Mouse (Mus musculus) left cerebral cortex, adult 8-10 months (tissue): ENCODE measurements around the gene Dach1. TPM values are rescaled to one million over a fixed set of nuclear protein-coding genes. Genes with fewer than 3 reads are reported as not detected.

Experiments
- DNase-seq, 2 experiments: peaks; one replicate each; pipeline ENCODE4 v3.0.0; 2022; ENCODE audit warnings: low spot score in 2 of 2
- total RNA-seq, 4 experiments: library from RNA; stranded (reverse); gene quantifications; 2 replicates each; pipeline ENCODE4 v1.2.4; 2022

Dach1 gene
- total RNA-seq, 4 experiments from 2014 or later = 11.1 to 13.9 (median 12.1) TPM

GRCm38 (mm10) chr14:98109929-98110328 lies 59.6 kb downstream of the Dach1 start:
- no peak for DNase-seq

GRCm38 (mm10) chr14:98108764-98109163 lies 60.8 kb downstream of the Dach1 start:
- no peak for DNase-seq

- no peak for DNase-seq
Measured at GRCm38 (mm10) chr14:98106208-98106607, 63.4 kb downstream of the Dach1 start.

GRCm38 (mm10) chr14:98104314-98104955 lies 65.1 kb downstream of the Dach1 start:
- DNase-seq = no peak

GRCm38 (mm10) chr14:98095229-98095628 lies 74.3 kb downstream of the Dach1 start:
- no peak for DNase-seq

- DNase-seq = no peak
Measured at GRCm38 (mm10) chr14:98089246-98089645, 80.3 kb downstream of the Dach1 start.

GRCm38 (mm10) chr14:98087355-98087754 lies 82.2 kb downstream of the Dach1 start:
- no peak for DNase-seq

GRCm38 (mm10) chr14:98086794-98087193 lies 82.8 kb downstream of the Dach1 start:
- no peak for DNase-seq

GRCm38 (mm10) chr14:98085141-98085540 lies 84.4 kb downstream of the Dach1 start:
- no peak for DNase-seq

GRCm38 (mm10) chr14:98084720-98085119 lies 84.8 kb downstream of the Dach1 start:
- DNase-seq = no peak

- DNase-seq = no peak
Measured at GRCm38 (mm10) chr14:98083419-98083818, 86.1 kb downstream of the Dach1 start.

GRCm38 (mm10) chr14:98080014-98080413 lies 89.6 kb downstream of the Dach1 start:
- DNase-seq = no peak

- no peak for DNase-seq
Measured at GRCm38 (mm10) chr14:98077996-98078395, 91.6 kb downstream of the Dach1 start.

- no peak for DNase-seq
Measured at GRCm38 (mm10) chr14:98073421-98074080, 96.0 kb downstream of the Dach1 start.

- DNase-seq = no peak
Measured at GRCm38 (mm10) chr14:98072647-98073420, 96.7 kb downstream of the Dach1 start.

GRCm38 (mm10) chr14:98071877-98072276 lies 97.7 kb downstream of the Dach1 start:
- DNase-seq = no peak

- DNase-seq = no peak
Measured at GRCm38 (mm10) chr14:98067273-98067905, 102.2 kb downstream of the Dach1 start.

GRCm38 (mm10) chr14:98064190-98064589 lies 105.4 kb downstream of the Dach1 start:
- no peak for DNase-seq

- DNase-seq = no peak
Measured at GRCm38 (mm10) chr14:98049329-98049728, 120.2 kb downstream of the Dach1 start.

- DNase-seq = no peak
Measured at GRCm38 (mm10) chr14:98048403-98048802, 121.2 kb downstream of the Dach1 start.

GRCm38 (mm10) chr14:98047670-98048069 lies 121.9 kb downstream of the Dach1 start:
- DNase-seq = no peak

GRCm38 (mm10) chr14:98046960-98047359 lies 122.6 kb downstream of the Dach1 start:
- DNase-seq = no peak
